Mouse (Mus musculus): ENCODE measurements around the gene Cdh3. TPM values are rescaled to one million over a fixed set of nuclear protein-coding genes. Genes with fewer than 3 reads are reported as not detected.
A peak's percentile ranks its signal among the peaks of the same experiment; 100 is the strongest.

Cdh3 gene
- polyA plus RNA-seq (2015; fragmentation: Nextera tagmentation; extraction: Ambion mirVana) = 15.0 and 17.3 TPM in 2 replicates

GRCm38 (mm10) chr8:106510365-106510975 is at the start of gene Cdh3:
TSS of gene Cdh3 (plus strand) at chr8:106510891.
- Histone ChIP-seq H3K27ac (ENCODE audit: low read length) (peak within 1 kb of the TSS; percentile 83), H3K36me3 (ENCODE audit: control insufficient read depth, insufficient read depth) (no peaks in the 10 kb centered on the region), H3K9ac (ENCODE audit: low read length) (peak within 1 kb of the TSS; percentile 79), H3K4me2 (ENCODE audit: low read depth, low read length) (peak within 1 kb of the TSS; percentile 63), H3K9me3 (replicated peaks; ENCODE audit: control insufficient read depth, low read length) (no peaks in the 10 kb centered on the region), H3K27me3 (ENCODE audit: control insufficient read depth, insufficient read depth, low read length) (no peaks in the 10 kb centered on the region), H3K4me1 (ENCODE audit: control insufficient read depth, insufficient read depth, low read length) (peaks cover 17% of the 10 kb centered on the region), H3K4me3 (ENCODE audit: low read length) (peak within 1 kb of the TSS; percentile 61)
- WGBS = 1% methylated on average over 34 of the region's 34 CpGs
- peak; percentile 51 for ATAC-seq (replicated peaks; ENCODE audit: extremely low read depth, insufficient read depth, low FRiP score)

- Histone ChIP-seq H3K4me2 (ENCODE audit: low read depth, low read length) (no peak overlapping the region), H3K9me3 (replicated peaks; ENCODE audit: control insufficient read depth, low read length) (no peaks in the 10 kb centered on the region), H3K9ac (ENCODE audit: low read length) (no peak overlapping the region), H3K27me3 (ENCODE audit: control insufficient read depth, insufficient read depth, low read length) (no peaks in the 10 kb centered on the region), H3K27ac (ENCODE audit: low read length) (no peak overlapping the region), H3K36me3 (ENCODE audit: control insufficient read depth, insufficient read depth) (no peaks in the 10 kb centered on the region), H3K4me3 (ENCODE audit: low read length) (no peak overlapping the region), H3K4me1 (ENCODE audit: control insufficient read depth, insufficient read depth, low read length) (peaks cover 12% of the 10 kb centered on the region)
- WGBS = 54% methylated on average over 5 of the region's 5 CpGs
- no peak for ATAC-seq (replicated peaks; ENCODE audit: extremely low read depth, insufficient read depth, low FRiP score)
Observed at GRCm38 (mm10) chr8:106462131-106462530, 48.6 kb upstream of the Cdh3 start.

GRCm38 (mm10) chr8:106463795-106464194 is 46.9 kb upstream of the Cdh3 start:
- no peak overlapping the region for H3K9ac ChIP-seq (ENCODE audit: low read length)
- H3K4me2 ChIP-seq (ENCODE audit: low read depth, low read length) = no peak overlapping the region
- no peaks in the 10 kb centered on the region for H3K9me3 ChIP-seq (replicated peaks; ENCODE audit: control insufficient read depth, low read length)
- H3K36me3 ChIP-seq (ENCODE audit: control insufficient read depth, insufficient read depth) = no peaks in the 10 kb centered on the region
- 39% methylated on average over 6 of the region's 6 CpGs for WGBS
- no peak overlapping the region for H3K4me3 ChIP-seq (ENCODE audit: low read length)
- peak; percentile 52 for ATAC-seq (replicated peaks; ENCODE audit: extremely low read depth, insufficient read depth, low FRiP score)
- no peaks in the 10 kb centered on the region for H3K27me3 ChIP-seq (ENCODE audit: control insufficient read depth, insufficient read depth, low read length)
- no peak overlapping the region for H3K27ac ChIP-seq (ENCODE audit: low read length)
- peaks cover 12% of the 10 kb centered on the region for H3K4me1 ChIP-seq (ENCODE audit: control insufficient read depth, insufficient read depth, low read length)

- Histone ChIP-seq H3K27ac (ENCODE audit: low read length) (no peak overlapping the region), H3K27me3 (ENCODE audit: control insufficient read depth, insufficient read depth, low read length) (no peaks in the 10 kb centered on the region), H3K4me2 (ENCODE audit: low read depth, low read length) (no peak overlapping the region), H3K9ac (ENCODE audit: low read length) (no peak overlapping the region), H3K4me1 (ENCODE audit: control insufficient read depth, insufficient read depth, low read length) (no peaks in the 10 kb centered on the region), H3K36me3 (ENCODE audit: control insufficient read depth, insufficient read depth) (no peaks in the 10 kb centered on the region), H3K4me3 (ENCODE audit: low read length) (no peak overlapping the region), H3K9me3 (replicated peaks; ENCODE audit: control insufficient read depth, low read length) (no peaks in the 10 kb centered on the region)
- 61% methylated on average over 7 of the region's 7 CpGs for WGBS
- ATAC-seq (replicated peaks; ENCODE audit: extremely low read depth, insufficient read depth, low FRiP score) = no peak
Observed at GRCm38 (mm10) chr8:106469485-106469884, 41.2 kb upstream of the Cdh3 start.

GRCm38 (mm10) chr8:106474001-106474400 is 36.7 kb upstream of the Cdh3 start:
- ATAC-seq (replicated peaks; ENCODE audit: extremely low read depth, insufficient read depth, low FRiP score) = no peak
- H3K4me3 ChIP-seq (ENCODE audit: low read length) = no peak overlapping the region
- H3K27me3 ChIP-seq (ENCODE audit: control insufficient read depth, insufficient read depth, low read length) = no peaks in the 10 kb centered on the region
- 0 out of 2 replicates have a peak, but pooled peaks cover 4% of the 10 kb centered on the region for H3K9me3 ChIP-seq (replicated peaks; ENCODE audit: control insufficient read depth, low read length)
- H3K36me3 ChIP-seq (ENCODE audit: control insufficient read depth, insufficient read depth) = no peaks in the 10 kb centered on the region
- H3K9ac ChIP-seq (ENCODE audit: low read length) = no peak overlapping the region
- H3K27ac ChIP-seq (ENCODE audit: low read length) = no peak overlapping the region
- H3K4me1 ChIP-seq (ENCODE audit: control insufficient read depth, insufficient read depth, low read length) = no peaks in the 10 kb centered on the region
- WGBS = 90% methylated on average over 5 of the region's 5 CpGs
- no peak overlapping the region for H3K4me2 ChIP-seq (ENCODE audit: low read depth, low read length)

- WGBS = 69% methylated on average over 8 of the region's 8 CpGs
- Histone ChIP-seq H3K4me3 (ENCODE audit: low read length) (no peak within 1 kb of the TSS), H3K9ac (ENCODE audit: low read length) (no peak within 1 kb of the TSS), H3K27ac (ENCODE audit: low read length) (no peak within 1 kb of the TSS), H3K4me1 (ENCODE audit: control insufficient read depth, insufficient read depth, low read length) (no peaks in the 10 kb centered on the region), H3K27me3 (ENCODE audit: control insufficient read depth, insufficient read depth, low read length) (no peaks in the 10 kb centered on the region), H3K36me3 (ENCODE audit: control insufficient read depth, insufficient read depth) (no peaks in the 10 kb centered on the region), H3K9me3 (replicated peaks; ENCODE audit: control insufficient read depth, low read length) (0 out of 2 replicates have a peak, but pooled peaks cover 2% of the 10 kb centered on the region), H3K4me2 (ENCODE audit: low read depth, low read length) (no peak within 1 kb of the TSS)
- no peak for ATAC-seq (replicated peaks; ENCODE audit: extremely low read depth, insufficient read depth, low FRiP score)
Observed at GRCm38 (mm10) chr8:106500018-106500685, 10.5 kb upstream of the Cdh3 start, which contains the start of gene 6030452D12Rik. TSS of gene 6030452D12Rik (plus strand) at chr8:106500522.

- H3K36me3 ChIP-seq (ENCODE audit: control insufficient read depth, insufficient read depth) = no peaks in the 10 kb centered on the region
- no peak overlapping the region for H3K9ac ChIP-seq (ENCODE audit: low read length)
- H3K27me3 ChIP-seq (ENCODE audit: control insufficient read depth, insufficient read depth, low read length) = no peaks in the 10 kb centered on the region
- WGBS = 85% methylated on average over 7 of the region's 7 CpGs
- H3K4me1 ChIP-seq (ENCODE audit: control insufficient read depth, insufficient read depth, low read length) = peaks cover 7% of the 10 kb centered on the region
- H3K27ac ChIP-seq (ENCODE audit: low read length) = no peak overlapping the region
- H3K4me2 ChIP-seq (ENCODE audit: low read depth, low read length) = no peak overlapping the region
- H3K4me3 ChIP-seq (ENCODE audit: low read length) = no peak overlapping the region
- ATAC-seq (replicated peaks; ENCODE audit: extremely low read depth, insufficient read depth, low FRiP score) = no peak
- 0 out of 2 replicates have a peak, but pooled peaks cover 2% of the 10 kb centered on the region for H3K9me3 ChIP-seq (replicated peaks; ENCODE audit: control insufficient read depth, low read length)
Observed at GRCm38 (mm10) chr8:106504241-106504640, 6.5 kb upstream of the Cdh3 start.

- Histone ChIP-seq H3K4me1 (ENCODE audit: control insufficient read depth, insufficient read depth, low read length) (peaks cover 7% of the 10 kb centered on the region), H3K4me2 (ENCODE audit: low read depth, low read length) (no peak overlapping the region; the same call in 1 of the 2 replicates), H3K4me3 (ENCODE audit: low read length) (no peak overlapping the region), H3K36me3 (ENCODE audit: control insufficient read depth, insufficient read depth) (no peaks in the 10 kb centered on the region), H3K27me3 (ENCODE audit: control insufficient read depth, insufficient read depth, low read length) (no peaks in the 10 kb centered on the region), H3K27ac (ENCODE audit: low read length) (no peak overlapping the region), H3K9ac (ENCODE audit: low read length) (no peak overlapping the region), H3K9me3 (replicated peaks; ENCODE audit: control insufficient read depth, low read length) (no peaks in the 10 kb centered on the region)
- WGBS = 41% methylated on average over 10 of the region's 10 CpGs
- ATAC-seq (replicated peaks; ENCODE audit: extremely low read depth, insufficient read depth, low FRiP score) = no peak
Observed at GRCm38 (mm10) chr8:106505328-106505965, 5.2 kb upstream of the Cdh3 start.

GRCm38 (mm10) chr8:106506106-106506505 is 4.6 kb upstream of the Cdh3 start:
- Histone ChIP-seq H3K27me3 (ENCODE audit: control insufficient read depth, insufficient read depth, low read length) (no peaks in the 10 kb centered on the region), H3K4me3 (ENCODE audit: low read length) (no peak overlapping the region), H3K9me3 (replicated peaks; ENCODE audit: control insufficient read depth, low read length) (no peaks in the 10 kb centered on the region), H3K4me2 (ENCODE audit: low read depth, low read length) (no peak overlapping the region), H3K36me3 (ENCODE audit: control insufficient read depth, insufficient read depth) (no peaks in the 10 kb centered on the region), H3K27ac (ENCODE audit: low read length) (no peak overlapping the region), H3K9ac (ENCODE audit: low read length) (no peak overlapping the region), H3K4me1 (ENCODE audit: control insufficient read depth, insufficient read depth, low read length) (peaks cover 7% of the 10 kb centered on the region)
- 91% methylated on average over 1 of the region's 1 CpGs for WGBS
- no peak for ATAC-seq (replicated peaks; ENCODE audit: extremely low read depth, insufficient read depth, low FRiP score)
